Mouse (Mus musculus) hindlimb bud, embryonic 11.5 days (tissue): ENCODE results near the gene Dnttip1.

Source experiments
- DNase-seq: peaks from one replicate; pipeline ENCODE4 v3.0.0-alpha.2; 2012; ENCODE audit warnings: low read depth, low spot score; ENCODE audit errors: extremely low spot score

Dnttip1 gene

GRCm38 (mm10) chr2:164803921-164804313, 58.1 kb downstream of the Dnttip1 start:
- DNase-seq = no peak

GRCm38 (mm10) chr2:164804533-164805331, 58.9 kb downstream of the Dnttip1 start, which contains the start of the genes Acot8 and Zswim3:
Gene Acot8 (minus strand): TSS chr2:164804882.
Gene Zswim3 (plus strand): TSS chr2:164805098.
- DNase-seq = peak; percentile 99

GRCm38 (mm10) chr2:164805332-164805718, 59.5 kb downstream of the Dnttip1 start:
- DNase-seq = no peak

- no peak for DNase-seq
These were observed 60.8 kb downstream of the Dnttip1 start for GRCm38 (mm10) chr2:164806614-164807013.

GRCm38 (mm10) chr2:164813557-164813956, 67.8 kb downstream of the Dnttip1 start:
- no peak for DNase-seq

GRCm38 (mm10) chr2:164815348-164815747, 69.6 kb downstream of the Dnttip1 start:
- DNase-seq = no peak

- no peak for DNase-seq
These were observed 70.0 kb downstream of the Dnttip1 start for GRCm38 (mm10) chr2:164815821-164816220.

- no peak for DNase-seq
These were observed 71.4 kb downstream of the Dnttip1 start for GRCm38 (mm10) chr2:164817206-164817605.

GRCm38 (mm10) chr2:164817703-164818102, 71.9 kb downstream of the Dnttip1 start:
- no peak for DNase-seq
